21 mouse cellular contexts compared by ENCODE assay signal in the genomic region with DNA sequence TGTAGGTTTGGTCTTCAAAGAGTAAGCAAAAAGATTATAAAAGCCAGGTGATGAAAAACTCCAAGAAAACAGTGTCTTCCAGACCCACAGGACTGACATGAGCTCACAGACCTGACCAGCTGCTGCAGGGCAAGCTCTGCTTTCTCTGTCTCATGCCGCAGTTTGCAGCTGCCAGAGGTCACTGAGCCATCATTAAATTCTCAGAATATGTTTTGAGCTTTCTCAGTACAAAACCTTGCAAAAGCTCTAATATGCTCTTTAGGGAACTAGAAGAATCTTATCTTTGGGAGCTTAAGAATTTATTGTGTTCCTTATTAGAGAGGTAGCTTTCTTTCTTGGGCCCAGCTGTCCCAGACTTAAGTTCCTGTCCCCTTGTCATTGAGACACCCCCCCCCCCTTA. TPM values are rescaled to one million over a fixed set of nuclear protein-coding genes. Genes with fewer than 3 reads are reported as not detected.
A peak's percentile ranks its signal among the peaks of the same experiment; 100 is the strongest.
DNase-seq lines count a peak whose midpoint lies in the region; ATAC-seq and TF ChIP-seq lines count a peak whose summit lies in the region.
"Had no signal": no experiment of that assay in that cellular context is flagged by ENCODE, and none has a peak within 500 bp of the region (broad histone marks: within the 10 kb centered on the region; RNA-seq: fewer than 3 reads in every experiment).

No protein-coding gene starts in this region.

- peak; percentile 1 for DNase-seq in embryo, embryonic 11 days
- no peak for DNase-seq in embryo, embryonic 10 days (ENCODE audit: low spot score)
- peak; percentile 32 for DNase-seq in kidney, postnatal 14 days
- DNase-seq in kidney, adult 18-20 months = no peak
- peak; percentile 86 for DNase-seq in 3T3-L1 (ENCODE audit: low read depth, low spot score)
- peak; percentile 49 for DNase-seq in adrenal gland, adult 2 months
- DNase-seq in stomach, postnatal 0 days (ENCODE audit: low spot score) = no peak
- DNase-seq: B cell, adult 2 months; cerebellum, adult 18-20 months; midbrain, embryonic 14.5 days had no signal

- no peaks in the 10 kb centered on the region for H3K9me3 ChIP-seq in stomach, postnatal 0 days (ENCODE audit: control insufficient read depth, low read length)
- no peaks in the 10 kb centered on the region for H3K9me3 ChIP-seq in forebrain, embryonic 16.5 days (ENCODE audit: control insufficient read depth, low read length)
- H3K9me3 ChIP-seq: forebrain, embryonic 15.5 days; heart, embryonic 13.5 days; limb, embryonic 12.5 days had no signal

- 29% methylated on average over 1 of the region's 1 CpGs for WGBS in stomach, postnatal 0 days
- WGBS in forebrain, embryonic 16.5 days = 70% methylated on average over 1 of the region's 1 CpGs

- no peaks in the 10 kb centered on the region; the same call in 1 of the 2 replicates for H3K4me1 ChIP-seq in stomach, postnatal 0 days (replicated peaks; ENCODE audit: control insufficient read depth, insufficient read depth)
- no peaks in the 10 kb centered on the region for H3K4me1 ChIP-seq in forebrain, embryonic 16.5 days (replicated peaks; ENCODE audit: control insufficient read depth, insufficient read depth, low read length)
- H3K4me1 ChIP-seq: limb, embryonic 12.5 days had no signal

- no peak overlapping the region for H3K27ac ChIP-seq in stomach, postnatal 0 days (replicated peaks)
- no peak overlapping the region for H3K27ac ChIP-seq in forebrain, embryonic 16.5 days (ENCODE audit: low read length)
- H3K27ac ChIP-seq: forebrain, embryonic 15.5 days; heart, embryonic 13.5 days; limb, embryonic 12.5 days; liver, embryonic 14.5 days had no signal

- no peak overlapping the region for H3K9ac ChIP-seq in stomach, postnatal 0 days (ENCODE audit: low read length)
- no peak overlapping the region for H3K9ac ChIP-seq in forebrain, embryonic 16.5 days (replicated peaks; ENCODE audit: low read depth, low read length)
- H3K9ac ChIP-seq: forebrain, embryonic 15.5 days; heart, embryonic 13.5 days; limb, embryonic 12.5 days; liver, embryonic 14.5 days had no signal

- no peak for TF ChIP-seq EP300 in stomach, postnatal 0 days (optimal IDR thresholded peaks at IDR 0.05)

- ATAC-seq in stomach, postnatal 0 days (ENCODE audit: low FRiP score, low TSS enrichment) = no peak
- no peak for ATAC-seq in forebrain, embryonic 16.5 days
- ATAC-seq: forebrain, embryonic 15.5 days had no signal

- no peaks in the 10 kb centered on the region for H3K36me3 ChIP-seq in stomach, postnatal 0 days (ENCODE audit: control insufficient read depth, insufficient read depth, low read length)
- no peaks in the 10 kb centered on the region for H3K36me3 ChIP-seq in forebrain, embryonic 16.5 days (ENCODE audit: control insufficient read depth, insufficient read depth)
- H3K36me3 ChIP-seq: forebrain, embryonic 15.5 days; heart, embryonic 13.5 days; limb, embryonic 12.5 days had no signal

- H3K4me3 ChIP-seq in stomach, postnatal 0 days (ENCODE audit: low read depth, low read length) = no peak overlapping the region
- no peak overlapping the region for H3K4me3 ChIP-seq in forebrain, embryonic 16.5 days (replicated peaks; ENCODE audit: low read length)
- H3K4me3 ChIP-seq: forebrain, embryonic 15.5 days; heart, embryonic 13.5 days; limb, embryonic 12.5 days had no signal

- H3K4me2 ChIP-seq in stomach, postnatal 0 days (replicated peaks; ENCODE audit: low read depth) = no peak overlapping the region
- H3K4me2 ChIP-seq in forebrain, embryonic 16.5 days (ENCODE audit: low read length) = no peak overlapping the region
- H3K4me2 ChIP-seq: forebrain, embryonic 15.5 days; heart, embryonic 13.5 days; limb, embryonic 12.5 days had no signal

- TF ChIP-seq CTCF in stomach, postnatal 0 days (IDR thresholded peaks at IDR 0.05; ENCODE audit: low read depth) = no peak

- no peaks in the 10 kb centered on the region for H3K27me3 ChIP-seq in stomach, postnatal 0 days (ENCODE audit: control insufficient read depth, insufficient read depth, low read length)
- no peaks in the 10 kb centered on the region for H3K27me3 ChIP-seq in forebrain, embryonic 16.5 days (replicated peaks; ENCODE audit: control insufficient read depth, insufficient read depth, low read length)
- H3K27me3 ChIP-seq: forebrain, embryonic 15.5 days; heart, embryonic 13.5 days; limb, embryonic 12.5 days had no signal

RNA-seq across cellular contexts. Expression of gene Esyt2, which starts 25.0 kb away (rescaled TPM):
- total RNA-seq in adrenal gland, adult 2 months (2021) = 10 to 100 TPM; 55.7 to 59.7 TPM
- polyA plus RNA-seq in adrenal gland, adult 2 months (2012; rRNA removed) = 12.3 and 14.0 TPM in 2 replicates
- polyA plus RNA-seq in stomach, postnatal 0 days (2015; fragmentation: Nextera tagmentation; extraction: Ambion mirVana) = 17.0 and 17.5 TPM in 2 replicates
- polyA plus RNA-seq in forebrain, embryonic 16.5 days (2015; fragmentation: Nextera tagmentation; extraction: Ambion mirVana) = 12.9 and 13.5 TPM in 2 replicates

RNA-seq across cellular contexts. Expression of gene Gm11027, which starts 30.9 kb away (rescaled TPM):
- total RNA-seq in adrenal gland, adult 2 months (2021) = not detected
- not detected in 2 replicates for polyA plus RNA-seq in adrenal gland, adult 2 months (2012; rRNA removed)
- polyA plus RNA-seq in stomach, postnatal 0 days (2015; fragmentation: Nextera tagmentation; extraction: Ambion mirVana) = not detected in 2 replicates
- polyA plus RNA-seq in forebrain, embryonic 16.5 days (2015; fragmentation: Nextera tagmentation; extraction: Ambion mirVana) = not detected in 2 replicates
- total RNA-seq: hematopoietic stem cell, adult 5-6 weeks; layer of hippocampus, adult 18-20 months; left cerebral cortex, adult 8-10 months; megakaryocyte progenitor cell, adult 5-6 weeks had no signal
- polyA plus RNA-seq: cortical plate, adult 2 months; forebrain, embryonic 15.5 days; gonadal fat pad, adult 2 months; heart, embryonic 13.5 days; limb, embryonic 12.5 days; liver, embryonic 14.5 days; midbrain, embryonic 14.5 days had no signal

RNA-seq across cellular contexts. Expression of gene Wdr60, which starts 43.2 kb away (rescaled TPM):
- total RNA-seq in adrenal gland, adult 2 months (2021) = 10 to 100 TPM in 1 of 2 experiments, 1 to 10 TPM in 1; 6.0 to 12.8 TPM
- polyA plus RNA-seq in adrenal gland, adult 2 months (2012; rRNA removed) = 2.2 and 2.5 TPM in 2 replicates
- 7.7 and 8.5 TPM in 2 replicates for polyA plus RNA-seq in stomach, postnatal 0 days (2015; fragmentation: Nextera tagmentation; extraction: Ambion mirVana)
- polyA plus RNA-seq in forebrain, embryonic 16.5 days (2015; fragmentation: Nextera tagmentation; extraction: Ambion mirVana) = 15.7 and 18.5 TPM in 2 replicates

Comparison
In these comparisons a context has a peak if more than half of its experiments do, and no peak if none do; other contexts are left out.
1. DNase-seq: peak in embryo, embryonic 11 days (single experiment), kidney, postnatal 14 days (single experiment), 3T3-L1 (single experiment) and adrenal gland, adult 2 months (single experiment); none in embryo, embryonic 10 days (single experiment), kidney, adult 18-20 months (single experiment) and stomach, postnatal 0 days (single experiment).